Mouse (Mus musculus) liver, postnatal 0 days (tissue): Measurements from ENCODE around the gene Kdelr3. TPM values are rescaled to one million over a fixed set of nuclear protein-coding genes. Genes with fewer than 3 reads are reported as not detected.

ENCODE experiments used
- ATAC-seq: fragments of 200-750 bp; cut with Nextera tagmentation; 2 replicates; pipeline ENCODE4 v1.8.0; 2017; ENCODE audit warnings: mild to moderate bottlenecking, moderate library complexity
- DNase-seq: peaks from one replicate; pipeline ENCODE4 v3.0.0-alpha.2; 2016
- H3K27ac ChIP-seq: fragments of 300-500 bp; sonication (generic); 2 replicates; pipeline ENCODE4 v1.5.1; 2014; ENCODE audit warnings: antibody characterized with exemption, moderate library complexity, mild to moderate bottlenecking, low read depth
- H3K27me3 ChIP-seq: fragments of 300-500 bp; sonication (generic); 2 replicates; pipeline ENCODE4 v1.6.1; 2014; ENCODE audit warnings: low read length, control low read depth, mixed read lengths; ENCODE audit not compliant: insufficient read depth
- H3K36me3 ChIP-seq: fragments of 300-500 bp; sonication (generic); replicated peaks from 2 replicates; pipeline ENCODE4 v1.6.1; 2014; ENCODE audit warnings: mild to moderate bottlenecking, control low read depth, low read length, moderate library complexity, mixed read lengths; ENCODE audit not compliant: insufficient read depth
- H3K4me1 ChIP-seq: fragments of 300-500 bp; sonication (generic); 2 replicates; pipeline ENCODE4 v1.6.1; 2014; ENCODE audit warnings: antibody characterized with exemption, mild to moderate bottlenecking, control low read depth; ENCODE audit not compliant: insufficient read depth
- H3K4me2 ChIP-seq: fragments of 300-500 bp; sonication (generic); 2 replicates; pipeline ENCODE4 v1.6.1; 2014; ENCODE audit warnings: low read depth, mild to moderate bottlenecking, low read length, moderate library complexity, mixed read lengths
- H3K4me3 ChIP-seq: fragments of 300-500 bp; sonication (generic); 2 replicates; pipeline ENCODE4 v1.5.1; 2014; ENCODE audit warnings: low read depth, low read length
- H3K9ac ChIP-seq: fragments of 300-500 bp; sonication (generic); replicated peaks from 2 replicates; pipeline ENCODE4 v1.6.1; 2014; ENCODE audit warnings: mild to moderate bottlenecking, moderate library complexity
- H3K9me3 ChIP-seq: fragments of 300-500 bp; sonication (generic); 2 replicates; pipeline ENCODE4 v1.6.1; 2016; ENCODE audit warnings: mild to moderate bottlenecking, control low read depth, low read length, mixed read lengths
- CTCF ChIP-seq: sonication (generic); IDR thresholded peaks from 2 replicates; pipeline ENCODE4 v1.5.1; 2016; ENCODE audit warnings: antibody characterized with exemption, low read depth
- EP300 ChIP-seq: IDR thresholded peaks from 2 replicates; pipeline ENCODE4 v1.6.1; 2016; ENCODE audit warnings: antibody characterized with exemption, low read depth, mild to moderate bottlenecking
- WGBS: fragments of 180-500 bp; shearing (Covaris S2); extraction: QIAGEN DNeasy Blood & Tissue Kit; methylation state at CpG from one replicate; pipeline ENCODE4 v1.1.7; 2014; ENCODE audit not compliant: insufficient replicate concordance; 5-methylcytosine and 5-hydroxymethylcytosine counted together
- microRNA-seq: library from miRNA; unstranded; fragments of <30 nt; microRNA quantifications from one replicate; pipeline ENCODE4, GENCODE M21; 2016
- polyA plus RNA-seq: library from polyadenylated mRNA; unstranded; fragments of >200 nt; fragmentation: Nextera tagmentation; extraction: Ambion mirVana; gene quantifications from 2 replicates; pipeline ENCODE4 v1.2.1, GENCODE M21; 2015

Kdelr3 gene
- polyA plus RNA-seq, 1 experiment from 2014 or later = 3.4 TPM

GRCm38 (mm10) chr15:79548226-79548625 lies 32.0 kb downstream of the Kdelr3 start:
- Histone ChIP-seq H3K4me1 (peaks cover 16% of the 10 kb centered on the region), H3K9me3 (no peaks in the 10 kb centered on the region), H3K9ac (no peak overlapping the region), H3K27me3 (no peaks in the 10 kb centered on the region), H3K36me3 (peaks cover 11% of the 10 kb centered on the region), H3K27ac (no peak overlapping the region), H3K4me2 (no peak overlapping the region), H3K4me3 (no peak overlapping the region)
- no peak for ATAC-seq
- 91% methylated on average over 2 of the region's 2 CpGs for WGBS
- no peak for DNase-seq
- TF ChIP-seq CTCF (no peak), EP300 (no peak)

DNA sequence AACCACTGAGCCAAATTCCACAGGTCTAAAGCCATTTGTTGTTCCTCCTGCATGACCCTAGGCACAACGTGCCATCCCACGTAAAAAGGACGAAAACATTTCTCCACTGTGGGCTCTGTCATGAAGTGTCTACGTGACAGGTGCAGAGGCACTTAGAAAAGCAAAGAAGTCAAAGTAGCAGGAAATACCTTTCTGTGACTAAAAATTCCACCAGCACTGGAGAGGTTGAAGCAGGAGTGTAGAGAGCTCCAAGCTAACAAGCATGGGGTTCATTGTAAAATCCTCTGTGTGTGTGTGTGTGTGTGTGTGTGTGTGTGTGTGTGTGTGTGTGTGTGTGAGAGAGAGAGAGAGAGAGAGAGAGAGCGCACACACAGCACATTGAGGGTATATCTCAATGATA lies 36.4 kb downstream of the Kdelr3 start:
- H3K4me2 ChIP-seq = no peak overlapping the region
- H3K27ac ChIP-seq = no peak overlapping the region
- ATAC-seq = no peak
- H3K9ac ChIP-seq = no peak overlapping the region
- H3K4me3 ChIP-seq = no peak overlapping the region
- TF ChIP-seq EP300 (no peak), CTCF (no peak)
- H3K9me3 ChIP-seq = no peaks in the 10 kb centered on the region
- DNase-seq = no peak
- H3K27me3 ChIP-seq = no peaks in the 10 kb centered on the region
- no peaks in the 10 kb centered on the region for H3K4me1 ChIP-seq
- 81% methylated on average over 5 of the region's 5 CpGs for WGBS
- H3K36me3 ChIP-seq = no peaks in the 10 kb centered on the region

DNA sequence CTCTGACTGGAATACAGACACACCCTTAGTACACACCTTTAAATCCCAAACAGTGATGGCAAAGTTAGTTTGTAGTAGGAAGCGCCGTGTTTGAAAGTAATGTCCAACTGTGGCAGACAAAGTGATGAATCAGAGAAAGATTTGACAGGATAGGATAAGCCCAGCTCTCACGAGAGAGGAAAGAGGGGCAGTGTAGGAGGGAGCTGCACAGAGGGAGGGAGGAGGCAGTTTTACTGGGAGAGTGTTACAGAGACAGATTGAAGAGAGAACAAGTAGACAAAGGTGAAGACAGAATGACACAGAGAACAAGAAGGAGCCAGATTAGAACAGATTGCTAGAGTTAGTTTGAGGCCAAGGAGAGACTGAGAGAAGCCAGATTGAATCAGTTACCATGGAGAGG lies 43.4 kb downstream of the Kdelr3 start:
- no peak for TF ChIP-seq EP300
- TF ChIP-seq CTCF = no peak
- no peak overlapping the region for H3K27ac ChIP-seq
- no peak for ATAC-seq
- no peak overlapping the region for H3K4me3 ChIP-seq
- H3K9me3 ChIP-seq = no peaks in the 10 kb centered on the region
- H3K4me2 ChIP-seq = no peak overlapping the region
- WGBS = 64% methylated on average over 3 of the region's 3 CpGs
- H3K9ac ChIP-seq = no peak overlapping the region
- no peak for DNase-seq
- no peaks in the 10 kb centered on the region for H3K4me1 ChIP-seq
- no peaks in the 10 kb centered on the region for H3K36me3 ChIP-seq
- no peaks in the 10 kb centered on the region for H3K27me3 ChIP-seq

GRCm38 (mm10) chr15:79562417-79562816 lies 46.2 kb downstream of the Kdelr3 start:
- TF ChIP-seq EP300 = no peak
- no peak for TF ChIP-seq CTCF
- ATAC-seq (no peak), DNase-seq (no peak)
- no peak overlapping the region for H3K9ac ChIP-seq
- no peak overlapping the region for H3K27ac ChIP-seq
- no peaks in the 10 kb centered on the region for H3K27me3 ChIP-seq
- H3K4me3 ChIP-seq = no peak overlapping the region
- no peaks in the 10 kb centered on the region for H3K9me3 ChIP-seq
- H3K4me2 ChIP-seq = no peak overlapping the region
- no peaks in the 10 kb centered on the region for H3K36me3 ChIP-seq
- 70% methylated on average over 9 of the region's 9 CpGs for WGBS
- no peaks in the 10 kb centered on the region for H3K4me1 ChIP-seq

DNA sequence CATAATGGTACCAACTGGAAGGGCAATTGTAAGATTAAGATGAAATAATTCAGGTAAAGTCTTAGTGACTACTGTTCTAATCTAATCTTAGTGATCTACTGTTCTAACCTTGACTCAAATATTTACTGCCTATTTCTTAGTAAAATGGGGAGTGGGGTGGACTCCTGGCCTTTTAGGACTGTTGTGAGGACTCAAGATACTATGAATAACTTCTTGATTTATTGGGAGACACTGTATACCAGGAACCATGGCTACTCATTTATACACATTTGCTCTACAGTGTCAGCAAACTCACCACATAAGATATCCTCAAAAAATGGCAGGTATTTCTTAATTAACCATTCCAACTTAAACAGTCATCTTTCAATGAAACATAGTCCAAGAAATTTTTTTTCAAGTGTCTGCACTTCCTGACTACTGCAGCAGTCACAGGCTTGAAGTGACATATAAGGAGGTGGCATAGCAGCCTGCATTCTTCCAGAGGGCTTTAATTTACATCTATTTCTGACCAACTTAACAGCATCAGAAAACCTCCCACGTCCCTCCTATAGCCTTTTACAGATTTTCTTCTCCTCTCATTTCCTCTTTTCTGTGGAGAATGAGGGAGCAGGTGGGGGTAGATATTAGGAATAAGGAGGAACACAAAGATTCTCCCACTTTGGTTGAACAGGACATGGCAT lies 59.5 kb downstream of the Kdelr3 start:
- DNase-seq (no peak), ATAC-seq (no peak)
- no peak overlapping the region for H3K4me3 ChIP-seq
- TF ChIP-seq EP300 = no peak
- no peak for TF ChIP-seq CTCF
- 36% methylated on average over 1 of the region's 1 CpGs for WGBS
- H3K36me3 ChIP-seq = no peaks in the 10 kb centered on the region
- H3K27ac ChIP-seq = no peak overlapping the region
- H3K9ac ChIP-seq = no peak overlapping the region
- H3K4me1 ChIP-seq = no peaks in the 10 kb centered on the region
- H3K4me2 ChIP-seq = no peak overlapping the region
- H3K27me3 ChIP-seq = no peaks in the 10 kb centered on the region
- H3K9me3 ChIP-seq = no peaks in the 10 kb centered on the region

DNA sequence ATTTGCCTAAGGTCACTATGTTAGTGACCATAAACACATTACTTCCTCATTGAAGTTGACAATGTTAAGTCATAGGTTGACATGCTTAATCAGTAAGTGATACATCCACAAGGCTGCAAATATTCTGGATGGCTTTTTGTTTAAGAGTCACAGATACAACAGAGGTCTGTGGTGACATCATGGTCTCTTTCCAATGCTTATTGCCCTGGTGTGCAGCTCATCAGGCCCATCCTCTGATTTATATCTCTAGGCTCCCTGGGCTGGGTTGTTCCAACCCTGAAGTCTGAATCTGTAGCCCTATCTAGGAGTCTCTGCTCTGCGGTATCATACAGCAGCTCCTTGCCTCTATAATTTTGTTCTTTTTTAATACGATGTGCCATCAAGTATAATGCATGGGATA lies 60.7 kb downstream of the Kdelr3 start:
- no peak for ATAC-seq
- Histone ChIP-seq H3K4me3 (no peak overlapping the region), H3K27me3 (no peaks in the 10 kb centered on the region), H3K9me3 (no peaks in the 10 kb centered on the region), H3K4me2 (no peak overlapping the region), H3K36me3 (no peaks in the 10 kb centered on the region), H3K27ac (no peak overlapping the region), H3K4me1 (no peaks in the 10 kb centered on the region), H3K9ac (no peak overlapping the region)
- no peak for TF ChIP-seq EP300
- TF ChIP-seq CTCF = no peak
- 79% methylated on average over 2 of the region's 2 CpGs for WGBS
- DNase-seq = no peak

Small RNAs within 50 kb of the gene (microRNA-seq; reads per million reads assigned to microRNA genes)
- not detected for gene Gm44302

Other genes starting within 250 kb of the Kdelr3 start
- 1.2 and 2.1 TPM in 2 replicates for gene Baiap2l2, start 230.9 kb upstream of the Kdelr3 start, polyA plus RNA-seq
- 18.5 and 18.8 TPM in 2 replicates for gene Pla2g6, start 188.0 kb upstream of the Kdelr3 start, polyA plus RNA-seq
- gene Maff, start 169.8 kb upstream of the Kdelr3 start, polyA plus RNA-seq = 0.94 and 1.1 TPM in 2 replicates
- gene Tmem184b, start 112.8 kb upstream of the Kdelr3 start, polyA plus RNA-seq = 6.6 and 8.4 TPM in 2 replicates
- 7.5 and 8.9 TPM in 2 replicates for gene Csnk1e, start 60.8 kb upstream of the Kdelr3 start, polyA plus RNA-seq
- not detected in 2 replicates for gene Kcnj4, start 11.2 kb upstream of the Kdelr3 start, polyA plus RNA-seq
- 9.3 and 9.7 TPM in 2 replicates for gene Ddx17, start 30.3 kb downstream of the Kdelr3 start, polyA plus RNA-seq
- 0.15 and 0.25 TPM in 2 replicates for gene Dmc1, start 88.7 kb downstream of the Kdelr3 start, polyA plus RNA-seq
- 0.13 and 0.18 TPM in 2 replicates for gene Fam227a, start 142.5 kb downstream of the Kdelr3 start, polyA plus RNA-seq
- gene Cby1, start 142.8 kb downstream of the Kdelr3 start, polyA plus RNA-seq = 8.5 and 8.8 TPM in 2 replicates
- 123 and 126 TPM in 2 replicates for gene Tomm22, start 154.4 kb downstream of the Kdelr3 start, polyA plus RNA-seq
- gene Josd1, start 171.5 kb downstream of the Kdelr3 start, polyA plus RNA-seq = 13.3 and 13.9 TPM in 2 replicates
- gene Gtpbp1, start 174.4 kb downstream of the Kdelr3 start, polyA plus RNA-seq = 14.8 and 16.8 TPM in 2 replicates
- 3.3 and 4.2 TPM in 2 replicates for gene Sun2, start 226.1 kb downstream of the Kdelr3 start, polyA plus RNA-seq